Mouse (Mus musculus): ENCODE measurements at regions not wholly inside any gene's neighbourhood (a gene's known extent, or its start where the extent isn't known, plus 50 kb on each side); places are given as distances from the start of the nearest gene placed in this dataset.

- WGBS, result 64% methylated on average over 7 of the region's 7 CpGs
- 0 out of 2 replicates have a peak, but pooled peaks cover 3% of the 10 kb centered on the region for H3K4me1 ChIP-seq (ENCODE audit: control insufficient read depth, insufficient read depth, low read depth, low read length)
- ATAC-seq, result no peak
- no peaks in the 10 kb centered on the region for H3K27me3 ChIP-seq (replicated peaks; ENCODE audit: control insufficient read depth, insufficient read depth, low read length)
- no peak overlapping the region for H3K9ac ChIP-seq (ENCODE audit: low read depth, low read length)
- H3K4me2 ChIP-seq (ENCODE audit: low read length), result no peak overlapping the region
- H3K36me3 ChIP-seq (ENCODE audit: control insufficient read depth, insufficient read depth, low read length), result no peaks in the 10 kb centered on the region
- H3K4me3 ChIP-seq (ENCODE audit: low read length), result no peak overlapping the region
- no peak overlapping the region for H3K27ac ChIP-seq (ENCODE audit: low read depth, low read length)
- H3K9me3 ChIP-seq (ENCODE audit: control insufficient read depth, low read length), result no peaks in the 10 kb centered on the region
These were observed 351.7 kb upstream of the Actbl2 start for GRCm38 (mm10) chr13:110902994-110903644.

- H3K4me2 ChIP-seq (ENCODE audit: low read length), result no peak overlapping the region
- H3K4me1 ChIP-seq (ENCODE audit: control insufficient read depth, insufficient read depth, low read depth, low read length), result 0 out of 2 replicates have a peak, but pooled peaks cover 3% of the 10 kb centered on the region
- no peaks in the 10 kb centered on the region for H3K36me3 ChIP-seq (ENCODE audit: control insufficient read depth, insufficient read depth, low read length)
- H3K4me3 ChIP-seq (ENCODE audit: low read length), result no peak overlapping the region
- 56% methylated on average over 6 of the region's 6 CpGs for WGBS
- no peaks in the 10 kb centered on the region for H3K9me3 ChIP-seq (ENCODE audit: control insufficient read depth, low read length)
- no peak overlapping the region for H3K27ac ChIP-seq (ENCODE audit: low read depth, low read length)
- H3K9ac ChIP-seq (ENCODE audit: low read depth, low read length), result no peak overlapping the region
- no peak for ATAC-seq
- H3K27me3 ChIP-seq (replicated peaks; ENCODE audit: control insufficient read depth, insufficient read depth, low read length), result no peaks in the 10 kb centered on the region
These were observed 347.4 kb upstream of the Actbl2 start for GRCm38 (mm10) chr13:110907319-110907955.

GRCm38 (mm10) chr13:110911866-110912265, 342.9 kb upstream of the Actbl2 start:
- no peaks in the 10 kb centered on the region for H3K4me1 ChIP-seq (ENCODE audit: control insufficient read depth, insufficient read depth, low read depth, low read length)
- no peak for ATAC-seq
- WGBS, result 86% methylated on average over 7 of the region's 7 CpGs

GRCm38 (mm10) chr13:110913177-110913576, 341.6 kb upstream of the Actbl2 start:
- H3K4me1 ChIP-seq (ENCODE audit: control insufficient read depth, insufficient read depth, low read depth, low read length), result no peaks in the 10 kb centered on the region
- H3K27me3 ChIP-seq (replicated peaks; ENCODE audit: control insufficient read depth, insufficient read depth, low read length), result no peaks in the 10 kb centered on the region
- no peak for ATAC-seq
- H3K9ac ChIP-seq (ENCODE audit: low read depth, low read length), result no peak overlapping the region
- no peak overlapping the region for H3K27ac ChIP-seq (ENCODE audit: low read depth, low read length)
- no peaks in the 10 kb centered on the region for H3K9me3 ChIP-seq (ENCODE audit: control insufficient read depth, low read length)
- H3K4me3 ChIP-seq (ENCODE audit: low read length), result no peak overlapping the region
- 86% methylated on average over 4 of the region's 4 CpGs for WGBS
- no peaks in the 10 kb centered on the region for H3K36me3 ChIP-seq (ENCODE audit: control insufficient read depth, insufficient read depth, low read length)
- H3K4me2 ChIP-seq (ENCODE audit: low read length), result no peak overlapping the region

More at GRCm38 (mm10) chr13:110911866-110912265, 342.9 kb upstream of the Actbl2 start:
- no peak overlapping the region for H3K4me2 ChIP-seq (ENCODE audit: low read length)
- H3K9me3 ChIP-seq (ENCODE audit: control insufficient read depth, low read length), result no peaks in the 10 kb centered on the region
- H3K4me3 ChIP-seq (ENCODE audit: low read length), result no peak overlapping the region
- no peak overlapping the region for H3K27ac ChIP-seq (ENCODE audit: low read depth, low read length)
- no peak overlapping the region for H3K9ac ChIP-seq (ENCODE audit: low read depth, low read length)
- H3K27me3 ChIP-seq (replicated peaks; ENCODE audit: control insufficient read depth, insufficient read depth, low read length), result no peaks in the 10 kb centered on the region
- no peaks in the 10 kb centered on the region for H3K36me3 ChIP-seq (ENCODE audit: control insufficient read depth, insufficient read depth, low read length)

- 82% methylated on average over 5 of the region's 5 CpGs for WGBS
- Histone ChIP-seq H3K4me1 (ENCODE audit: control insufficient read depth, insufficient read depth, low read depth, low read length) (no peaks in the 10 kb centered on the region), H3K4me3 (ENCODE audit: low read length) (no peak overlapping the region), H3K9me3 (ENCODE audit: control insufficient read depth, low read length) (no peaks in the 10 kb centered on the region), H3K36me3 (ENCODE audit: control insufficient read depth, insufficient read depth, low read length) (no peaks in the 10 kb centered on the region), H3K27ac (ENCODE audit: low read depth, low read length) (no peak overlapping the region), H3K4me2 (ENCODE audit: low read length) (no peak overlapping the region), H3K27me3 (replicated peaks; ENCODE audit: control insufficient read depth, insufficient read depth, low read length) (no peaks in the 10 kb centered on the region), H3K9ac (ENCODE audit: low read depth, low read length) (no peak overlapping the region)
- ATAC-seq, result no peak
These were observed 341.1 kb upstream of the Actbl2 start for GRCm38 (mm10) chr13:110913687-110914086.

- WGBS, result 67% methylated on average over 1 of the region's 1 CpGs
These were observed 339.7 kb upstream of the Actbl2 start for GRCm38 (mm10) chr13:110915161-110915560.

GRCm38 (mm10) chr13:110923936-110924335, 330.9 kb upstream of the Actbl2 start:
- Histone ChIP-seq H3K36me3 (ENCODE audit: control insufficient read depth, insufficient read depth, low read length) (no peaks in the 10 kb centered on the region), H3K27ac (ENCODE audit: low read depth, low read length) (no peak overlapping the region), H3K4me3 (ENCODE audit: low read length) (no peak overlapping the region), H3K4me1 (ENCODE audit: control insufficient read depth, insufficient read depth, low read depth, low read length) (no peaks in the 10 kb centered on the region), H3K27me3 (replicated peaks; ENCODE audit: control insufficient read depth, insufficient read depth, low read length) (no peaks in the 10 kb centered on the region), H3K9me3 (ENCODE audit: control insufficient read depth, low read length) (no peaks in the 10 kb centered on the region), H3K9ac (ENCODE audit: low read depth, low read length) (no peak overlapping the region), H3K4me2 (ENCODE audit: low read length) (no peak overlapping the region)
- no peak for ATAC-seq
- 94% methylated on average over 5 of the region's 5 CpGs for WGBS

More at GRCm38 (mm10) chr13:110915161-110915560, 339.7 kb upstream of the Actbl2 start:
- Histone ChIP-seq H3K4me1 (ENCODE audit: control insufficient read depth, insufficient read depth, low read depth, low read length) (no peaks in the 10 kb centered on the region), H3K4me3 (ENCODE audit: low read length) (no peak overlapping the region), H3K27ac (ENCODE audit: low read depth, low read length) (no peak overlapping the region), H3K27me3 (replicated peaks; ENCODE audit: control insufficient read depth, insufficient read depth, low read length) (no peaks in the 10 kb centered on the region), H3K4me2 (ENCODE audit: low read length) (no peak overlapping the region), H3K36me3 (ENCODE audit: control insufficient read depth, insufficient read depth, low read length) (no peaks in the 10 kb centered on the region), H3K9ac (ENCODE audit: low read depth, low read length) (no peak overlapping the region), H3K9me3 (ENCODE audit: control insufficient read depth, low read length) (no peaks in the 10 kb centered on the region)
- no peak for ATAC-seq

GRCm38 (mm10) chr13:110924897-110925296, 329.9 kb upstream of the Actbl2 start:
- Histone ChIP-seq H3K27ac (ENCODE audit: low read depth, low read length) (no peak overlapping the region), H3K36me3 (ENCODE audit: control insufficient read depth, insufficient read depth, low read length) (no peaks in the 10 kb centered on the region), H3K9me3 (ENCODE audit: control insufficient read depth, low read length) (no peaks in the 10 kb centered on the region), H3K27me3 (replicated peaks; ENCODE audit: control insufficient read depth, insufficient read depth, low read length) (no peaks in the 10 kb centered on the region), H3K4me1 (ENCODE audit: control insufficient read depth, insufficient read depth, low read depth, low read length) (no peaks in the 10 kb centered on the region), H3K4me2 (ENCODE audit: low read length) (no peak overlapping the region), H3K9ac (ENCODE audit: low read depth, low read length) (no peak overlapping the region), H3K4me3 (ENCODE audit: low read length) (no peak overlapping the region)
- 96% methylated on average over 3 of the region's 3 CpGs for WGBS
- no peak for ATAC-seq

- Histone ChIP-seq H3K4me1 (ENCODE audit: control insufficient read depth, insufficient read depth, low read depth, low read length) (no peaks in the 10 kb centered on the region), H3K27me3 (replicated peaks; ENCODE audit: control insufficient read depth, insufficient read depth, low read length) (no peaks in the 10 kb centered on the region), H3K4me2 (ENCODE audit: low read length) (no peak overlapping the region), H3K9ac (ENCODE audit: low read depth, low read length) (no peak overlapping the region), H3K36me3 (ENCODE audit: control insufficient read depth, insufficient read depth, low read length) (no peaks in the 10 kb centered on the region), H3K9me3 (ENCODE audit: control insufficient read depth, low read length) (no peaks in the 10 kb centered on the region), H3K4me3 (ENCODE audit: low read length) (no peak overlapping the region), H3K27ac (ENCODE audit: low read depth, low read length) (no peak overlapping the region)
- no peak for ATAC-seq
- 77% methylated on average over 3 of the region's 3 CpGs for WGBS
These were observed 326.7 kb upstream of the Actbl2 start for GRCm38 (mm10) chr13:110928143-110928542.

Data from hindbrain, embryonic 16.5 days (tissue).